Mouse (Mus musculus) liver, embryonic 14.5 days (tissue): ENCODE data around the gene Aldh6a1. TPM values are rescaled to one million over a fixed set of nuclear protein-coding genes. Genes with fewer than 3 reads are reported as not detected.

Experiments
- ATAC-seq: fragments of 200-750 bp; cut with Nextera tagmentation; 2 replicates; pipeline ENCODE4 v1.8.0; 2017; ENCODE audit warnings: moderate number of reproducible peaks, mild to moderate bottlenecking, moderate library complexity; ENCODE audit not compliant: insufficient read depth
- DNase-seq, 3 experiments: peaks; one replicate each; pipeline ENCODE4 v3.0.0-alpha.2; 2012 to 2013; ENCODE audit warnings: low read depth in 3 of 3, low spot score in 3 of 3
- H3K27ac ChIP-seq: fragments of 300-500 bp; sonication (generic); 2 replicates; pipeline ENCODE4 v1.5.1; 2014; ENCODE audit warnings: moderate library complexity, mild to moderate bottlenecking, control low read depth, inconsistent platforms
- H3K27me3 ChIP-seq: fragments of 300-500 bp; sonication (generic); 2 replicates; pipeline ENCODE4 v1.6.1; 2014; ENCODE audit warnings: mild to moderate bottlenecking, low read length, moderate library complexity; ENCODE audit not compliant: control insufficient read depth, insufficient read depth
- H3K36me3 ChIP-seq: fragments of 300-500 bp; sonication (generic); replicated peaks from 2 replicates; pipeline ENCODE4 v1.6.1; 2014; ENCODE audit warnings: low read depth; ENCODE audit not compliant: control insufficient read depth, insufficient read depth
- H3K4me1 ChIP-seq, 2 experiments: fragments of 200-500 bp in 1 of 2; fragments of 300-500 bp in 1 of 2; sonication (generic) in 1 of 2; replicated peaks; 2 replicates each; pipeline ENCODE4 v1.6.1; 2012 to 2014; ENCODE audit warnings: antibody characterized with exemption in 1 of 2, inconsistent platforms in 1 of 2, low read length in 1 of 2; ENCODE audit not compliant: control insufficient read depth in 2 of 2, insufficient read depth in 2 of 2
- H3K4me2 ChIP-seq: fragments of 300-500 bp; sonication (generic); 2 replicates; pipeline ENCODE4 v1.6.1; 2014; ENCODE audit warnings: low read depth, mild to moderate bottlenecking, control low read depth, moderate library complexity
- H3K4me3 ChIP-seq, 2 experiments: fragments of 200-500 bp in 1 of 2; fragments of 300-500 bp in 1 of 2; sonication (generic) in 1 of 2; 2 replicates each; pipeline ENCODE4 v1.5.1; 2012 to 2014; ENCODE audit warnings: low read depth in 2 of 2, low read length in 2 of 2, mild to moderate bottlenecking in 2 of 2, control low read depth in 1 of 2, inconsistent platforms in 1 of 2, moderate library complexity in 1 of 2; ENCODE audit not compliant: insufficient read depth in 1 of 2
- H3K9ac ChIP-seq: fragments of 300-500 bp; sonication (generic); replicated peaks from 2 replicates; pipeline ENCODE4 v1.6.1; 2014; ENCODE audit warnings: mild to moderate bottlenecking, control low read depth, moderate library complexity
- H3K9me3 ChIP-seq: fragments of 300-500 bp; sonication (generic); 2 replicates; pipeline ENCODE4 v1.6.1; 2016; ENCODE audit warnings: low read length, mixed read lengths; ENCODE audit not compliant: control insufficient read depth
- CTCF ChIP-seq: IDR thresholded peaks from 2 replicates; pipeline ENCODE4 v1.5.1; 2016; ENCODE audit warnings: antibody characterized with exemption, low read depth, control low read depth
- EP300 ChIP-seq: IDR thresholded peaks from 2 replicates; pipeline ENCODE4 v1.6.1; 2016; ENCODE audit warnings: antibody characterized with exemption, low read depth
- WGBS: fragments of 180-500 bp; shearing (Covaris S2); extraction: QIAGEN DNeasy Blood & Tissue Kit; methylation state at CpG from one replicate; pipeline ENCODE4 v1.1.7; 2014; ENCODE audit not compliant: insufficient replicate concordance; 5-methylcytosine and 5-hydroxymethylcytosine counted together
- polyA plus RNA-seq, 2 experiments: library from polyadenylated mRNA; depleted of rRNA in 1 of 2; stranded (reverse) in 1 of 2; unstranded in 1 of 2; fragments of >200 nt; fragmentation: Nextera tagmentation in 1 of 2; extraction: Ambion mirVana in 1 of 2; gene quantifications; 2 replicates each; pipeline versions ENCODE4 v1.2.1 to v1.2.3; 2012 to 2014

The Aldh6a1 gene
- polyA plus RNA-seq, 2 experiments, result 10.4 to 24.9 TPM

GRCm38 (mm10) chr12:84396947-84397679 is 53.7 kb downstream of the Aldh6a1 start:
- peak; percentile 57; the same call in 1 of the 2 replicates for ATAC-seq
- no peak for TF ChIP-seq CTCF
- TF ChIP-seq EP300, result no peak
- Histone ChIP-seq H3K27ac (no peak overlapping the region), H3K4me3 (no peak overlapping the region), H3K4me1 (peaks cover 5 to 8% of the 10 kb centered on the region in 2 experiments; a peak in 3 of 4 replicates), H3K27me3 (no peaks in the 10 kb centered on the region), H3K9me3 (no peaks in the 10 kb centered on the region), H3K9ac (no peak overlapping the region), H3K36me3 (no peaks in the 10 kb centered on the region), H3K4me2 (no peak overlapping the region)
- DNase-seq, result no peak
- WGBS, result 68% methylated on average over 14 of the region's 14 CpGs

- H3K9ac ChIP-seq, result no peak overlapping the region
Observed at GRCm38 (mm10) chr12:84393847-84394246, 57.0 kb downstream of the Aldh6a1 start.

GRCm38 (mm10) chr12:84392681-84393080 is 58.1 kb downstream of the Aldh6a1 start:
- DNase-seq (no peak), ATAC-seq (no peak)
- no peak overlapping the region for H3K4me3 ChIP-seq
- H3K27ac ChIP-seq, result no peak overlapping the region
- 88% methylated on average over 4 of the region's 4 CpGs for WGBS
- no peak overlapping the region for H3K4me2 ChIP-seq
- H3K36me3 ChIP-seq, result no peaks in the 10 kb centered on the region
- TF ChIP-seq EP300 (no peak), CTCF (no peak)
- H3K9me3 ChIP-seq, result no peaks in the 10 kb centered on the region
- H3K4me1 ChIP-seq, result peaks cover 0 to 10% of the 10 kb centered on the region in 2 experiments; a peak in 2 of 4 replicates
- no peaks in the 10 kb centered on the region for H3K27me3 ChIP-seq
- H3K9ac ChIP-seq, result no peak overlapping the region

More at GRCm38 (mm10) chr12:84393847-84394246, 57.0 kb downstream of the Aldh6a1 start:
- no peak overlapping the region for H3K4me2 ChIP-seq
- TF ChIP-seq EP300 (no peak), CTCF (no peak)
- ATAC-seq, result no peak
- H3K27me3 ChIP-seq, result no peaks in the 10 kb centered on the region
- no peak overlapping the region for H3K4me3 ChIP-seq
- H3K36me3 ChIP-seq, result no peaks in the 10 kb centered on the region
- DNase-seq, result no peak
- H3K27ac ChIP-seq, result no peak overlapping the region
- no peaks in the 10 kb centered on the region for H3K9me3 ChIP-seq
- peaks cover 0 to 3% of the 10 kb centered on the region in 2 experiments; a peak in 2 of 4 replicates for H3K4me1 ChIP-seq
- WGBS, result 77% methylated on average over 5 of the region's 5 CpGs

GRCm38 (mm10) chr12:84390336-84390735 is 60.5 kb downstream of the Aldh6a1 start:
- Histone ChIP-seq H3K27ac (no peak overlapping the region), H3K9ac (no peak overlapping the region), H3K27me3 (no peaks in the 10 kb centered on the region), H3K4me3 (no peak overlapping the region), H3K36me3 (no peaks in the 10 kb centered on the region), H3K4me2 (no peak overlapping the region), H3K4me1 (peaks cover 0 to 11% of the 10 kb centered on the region in 2 experiments; a peak in 2 of 4 replicates), H3K9me3 (no peaks in the 10 kb centered on the region)
- DNase-seq, result no peak
- no peak for ATAC-seq
- no peak for TF ChIP-seq EP300
- TF ChIP-seq CTCF, result no peak
- WGBS, result 78% methylated on average over 6 of the region's 6 CpGs

- Histone ChIP-seq H3K27ac (no peak overlapping the region), H3K9me3 (no peaks in the 10 kb centered on the region), H3K4me3 (no peak overlapping the region), H3K9ac (no peak overlapping the region), H3K27me3 (no peaks in the 10 kb centered on the region), H3K4me2 (no peak overlapping the region), H3K4me1 (peaks cover 0 to 20% of the 10 kb centered on the region in 2 experiments), H3K36me3 (no peaks in the 10 kb centered on the region)
- DNase-seq, result no peak
- no peak for ATAC-seq
- 19% methylated on average over 14 of the region's 14 CpGs for WGBS
- TF ChIP-seq CTCF (no peak), EP300 (no peak)
Observed at GRCm38 (mm10) chr12:84388774-84389400, 61.9 kb downstream of the Aldh6a1 start.
